Mouse (Mus musculus) neural tube, embryonic 13.5 days (tissue): ENCODE measurements around the gene Usp3. TPM values are rescaled to one million over a fixed set of nuclear protein-coding genes. Genes with fewer than 3 reads are reported as not detected.

Experiments
- ATAC-seq: fragments of 200-750 bp; cut with Nextera tagmentation; 2 replicates; pipeline ENCODE4 v1.8.0; 2017; ENCODE audit warnings: low read depth, mild to moderate bottlenecking, moderate TSS enrichment, moderate library complexity
- H3K27ac ChIP-seq: fragments of 300-500 bp; sonication (generic); replicated peaks from 2 replicates; pipeline ENCODE4 v1.5.1; 2015; ENCODE audit warnings: moderate library complexity, mild to moderate bottlenecking, inconsistent platforms
- H3K27me3 ChIP-seq: fragments of 300-500 bp; sonication (generic); 2 replicates; pipeline ENCODE4 v1.6.1; 2015; ENCODE audit warnings: mild to moderate bottlenecking, inconsistent platforms
- H3K36me3 ChIP-seq: fragments of 300-500 bp; sonication (generic); 2 replicates; pipeline ENCODE4 v1.6.1; 2015; ENCODE audit warnings: mild to moderate bottlenecking, inconsistent platforms
- H3K4me1 ChIP-seq: fragments of 300-500 bp; sonication (generic); replicated peaks from 2 replicates; pipeline ENCODE4 v1.6.1; 2015; ENCODE audit warnings: inconsistent platforms
- H3K4me2 ChIP-seq: fragments of 300-500 bp; sonication (generic); 2 replicates; pipeline ENCODE4 v1.6.1; 2015; ENCODE audit warnings: inconsistent platforms, mild to moderate bottlenecking, moderate library complexity
- H3K4me3 ChIP-seq: fragments of 300-500 bp; sonication (generic); 2 replicates; pipeline ENCODE4 v1.5.1; 2015; ENCODE audit warnings: mild to moderate bottlenecking, inconsistent platforms
- H3K9ac ChIP-seq: fragments of 300-500 bp; sonication (generic); 2 replicates; pipeline ENCODE4 v1.6.1; 2015; ENCODE audit warnings: moderate library complexity, mild to moderate bottlenecking, inconsistent platforms
- H3K9me3 ChIP-seq: fragments of 300-500 bp; sonication (generic); 2 replicates; pipeline ENCODE4 v1.6.1; 2016; ENCODE audit warnings: inconsistent platforms
- WGBS: fragments of 180-500 bp; shearing (Covaris S2); methylation state at CpG from one replicate; pipeline ENCODE4 v1.1.7; 2015; 5-methylcytosine and 5-hydroxymethylcytosine counted together
- polyA plus RNA-seq: library from polyadenylated mRNA; unstranded; fragments of >200 nt; fragmentation: Nextera tagmentation; extraction: Ambion mirVana; gene quantifications from 2 replicates; pipeline ENCODE4 v1.2.1, GENCODE M21; 2015

Usp3 gene
- polyA plus RNA-seq, 1 experiment from 2014 or later: 74.7 TPM

- WGBS: 73% methylated on average over 4 of the region's 4 CpGs
- ATAC-seq: no peak
- Histone ChIP-seq H3K9me3 (no peaks in the 10 kb centered on the region), H3K4me1 (peaks cover 12% of the 10 kb centered on the region; the same call in 1 of the 2 replicates), H3K27me3 (no peaks in the 10 kb centered on the region), H3K4me2 (no peak overlapping the region), H3K27ac (no peak overlapping the region), H3K36me3 (no peaks in the 10 kb centered on the region), H3K9ac (no peak overlapping the region), H3K4me3 (no peak overlapping the region)
These were observed 23.9 kb upstream of the Usp3 start for GRCm38 (mm10) chr9:66616858-66617257.

GRCm38 (mm10) chr9:66615141-66615540 is 22.2 kb upstream of the Usp3 start:
- ATAC-seq: no peak
- 77% methylated on average over 9 of the region's 9 CpGs for WGBS
- Histone ChIP-seq H3K9me3 (no peaks in the 10 kb centered on the region), H3K4me2 (no peak overlapping the region), H3K36me3 (no peaks in the 10 kb centered on the region), H3K9ac (no peak overlapping the region), H3K27me3 (no peaks in the 10 kb centered on the region), H3K4me1 (peaks cover 3% of the 10 kb centered on the region; the same call in 1 of the 2 replicates), H3K4me3 (no peak overlapping the region), H3K27ac (no peak overlapping the region)

- Histone ChIP-seq H3K27ac (no peak overlapping the region), H3K9ac (no peak overlapping the region), H3K4me1 (peaks cover 3% of the 10 kb centered on the region; the same call in 1 of the 2 replicates), H3K36me3 (no peaks in the 10 kb centered on the region), H3K9me3 (no peaks in the 10 kb centered on the region), H3K27me3 (no peaks in the 10 kb centered on the region), H3K4me2 (no peak overlapping the region), H3K4me3 (no peak overlapping the region)
- WGBS: 81% methylated on average over 7 of the region's 7 CpGs
- no peak for ATAC-seq
These were observed 21.6 kb upstream of the Usp3 start for GRCm38 (mm10) chr9:66614547-66614946.

- H3K4me3 ChIP-seq: no peak overlapping the region
- H3K27ac ChIP-seq: no peak overlapping the region
- 87% methylated on average over 7 of the region's 7 CpGs for WGBS
- no peak overlapping the region for H3K4me2 ChIP-seq
- H3K27me3 ChIP-seq: no peaks in the 10 kb centered on the region
- ATAC-seq: no peak
- peaks cover 3% of the 10 kb centered on the region; the same call in 1 of the 2 replicates for H3K4me1 ChIP-seq
- H3K9me3 ChIP-seq: no peaks in the 10 kb centered on the region
- H3K36me3 ChIP-seq: no peaks in the 10 kb centered on the region
- H3K9ac ChIP-seq: no peak overlapping the region
These were observed 20.7 kb upstream of the Usp3 start for GRCm38 (mm10) chr9:66613667-66614066.

GRCm38 (mm10) chr9:66611478-66612093 is 18.6 kb upstream of the Usp3 start:
- 21% methylated on average over 18 of the region's 18 CpGs for WGBS

GRCm38 (mm10) chr9:66608817-66609345 is 15.9 kb upstream of the Usp3 start:
- no peaks in the 10 kb centered on the region for H3K27me3 ChIP-seq
- WGBS: 77% methylated on average over 5 of the region's 5 CpGs
- no peak for ATAC-seq

More at GRCm38 (mm10) chr9:66611478-66612093, 18.6 kb upstream of the Usp3 start:
- peak; percentile 72; the same call in 1 of the 2 replicates for ATAC-seq
- Histone ChIP-seq H3K4me2 (peak overlapping the region; percentile 35), H3K27ac (no peak overlapping the region), H3K27me3 (no peaks in the 10 kb centered on the region), H3K36me3 (no peaks in the 10 kb centered on the region), H3K4me3 (0 out of 2 replicates have a peak overlapping the region, but pooled peaks have one; percentile 0), H3K4me1 (peaks cover 5% of the 10 kb centered on the region; the same call in 1 of the 2 replicates), H3K9ac (no peak overlapping the region), H3K9me3 (no peaks in the 10 kb centered on the region)

GRCm38 (mm10) chr9:66606851-66607250 is 13.9 kb upstream of the Usp3 start:
- no peak overlapping the region for H3K27ac ChIP-seq
- H3K9me3 ChIP-seq: no peaks in the 10 kb centered on the region
- ATAC-seq: no peak
- no peaks in the 10 kb centered on the region for H3K27me3 ChIP-seq
- peaks cover 11% of the 10 kb centered on the region; the same call in 1 of the 2 replicates for H3K4me1 ChIP-seq
- H3K4me2 ChIP-seq: no peak overlapping the region
- no peak overlapping the region for H3K9ac ChIP-seq
- H3K36me3 ChIP-seq: no peaks in the 10 kb centered on the region
- 77% methylated on average over 12 of the region's 12 CpGs for WGBS
- no peak overlapping the region for H3K4me3 ChIP-seq

More at GRCm38 (mm10) chr9:66608817-66609345, 15.9 kb upstream of the Usp3 start:
- no peaks in the 10 kb centered on the region for H3K9me3 ChIP-seq
- H3K4me1 ChIP-seq: peaks cover 11% of the 10 kb centered on the region; the same call in 1 of the 2 replicates
- H3K36me3 ChIP-seq: no peaks in the 10 kb centered on the region
- no peak overlapping the region for H3K4me2 ChIP-seq
- no peak overlapping the region for H3K27ac ChIP-seq
- no peak overlapping the region for H3K4me3 ChIP-seq
- H3K9ac ChIP-seq: no peak overlapping the region

- H3K4me3 ChIP-seq: no peak overlapping the region
- no peak overlapping the region for H3K9ac ChIP-seq
- H3K36me3 ChIP-seq: no peaks in the 10 kb centered on the region
- 0 out of 2 replicates have a peak overlapping the region, but pooled peaks have one; percentile 9 for H3K27ac ChIP-seq
- H3K9me3 ChIP-seq: no peaks in the 10 kb centered on the region
- no peak for ATAC-seq
- peaks cover 9% of the 10 kb centered on the region; the same call in 1 of the 2 replicates for H3K4me1 ChIP-seq
- H3K27me3 ChIP-seq: no peaks in the 10 kb centered on the region
- H3K4me2 ChIP-seq: no peak overlapping the region
- WGBS: 77% methylated on average over 13 of the region's 13 CpGs
These were observed 13.2 kb upstream of the Usp3 start for GRCm38 (mm10) chr9:66605876-66606750.

- WGBS: 89% methylated on average over 8 of the region's 8 CpGs
- Histone ChIP-seq H3K9ac (no peak overlapping the region), H3K4me2 (no peak overlapping the region), H3K27me3 (no peaks in the 10 kb centered on the region), H3K36me3 (no peaks in the 10 kb centered on the region), H3K27ac (no peak overlapping the region), H3K4me3 (no peak overlapping the region), H3K4me1 (peaks cover 13% of the 10 kb centered on the region), H3K9me3 (no peaks in the 10 kb centered on the region)
- ATAC-seq: no peak
These were observed 11.6 kb upstream of the Usp3 start for GRCm38 (mm10) chr9:66604349-66605206.

- ATAC-seq: no peak
- no peaks in the 10 kb centered on the region for H3K9me3 ChIP-seq
These were observed 11.0 kb upstream of the Usp3 start for GRCm38 (mm10) chr9:66603907-66604306.

GRCm38 (mm10) chr9:66601006-66601405 is 8.1 kb upstream of the Usp3 start:
- no peak for ATAC-seq
- Histone ChIP-seq H3K9ac (no peak overlapping the region), H3K4me3 (no peak overlapping the region), H3K27me3 (no peaks in the 10 kb centered on the region), H3K27ac (no peak overlapping the region), H3K4me2 (no peak overlapping the region), H3K9me3 (no peaks in the 10 kb centered on the region), H3K36me3 (no peaks in the 10 kb centered on the region), H3K4me1 (peaks cover 20% of the 10 kb centered on the region)
- 86% methylated on average over 2 of the region's 2 CpGs for WGBS

More at GRCm38 (mm10) chr9:66603907-66604306, 11.0 kb upstream of the Usp3 start:
- H3K36me3 ChIP-seq: no peaks in the 10 kb centered on the region
- 94% methylated on average over 1 of the region's 1 CpGs for WGBS
- peaks cover 14% of the 10 kb centered on the region for H3K4me1 ChIP-seq
- no peak overlapping the region for H3K27ac ChIP-seq
- no peak overlapping the region for H3K4me2 ChIP-seq
- H3K9ac ChIP-seq: no peak overlapping the region
- no peaks in the 10 kb centered on the region for H3K27me3 ChIP-seq
- H3K4me3 ChIP-seq: no peak overlapping the region
